Mouse (Mus musculus) erythroblast, adult 5-6 weeks (primary cell): ENCODE data around the gene Oprm1. TPM values are rescaled to one million over a fixed set of nuclear protein-coding genes. Genes with fewer than 3 reads are reported as not detected.
"Not testable (repeated sequence)": the region's sequence is repeated elsewhere in the genome, so short reads cannot be mapped to it uniquely, and the experiment has no call there.

Source experiments
- ATAC-seq: replicated peaks from 2 replicates; pipeline ENCODE4 v1.8.0; 2016; ENCODE audit warnings: moderate number of reproducible peaks, mild to moderate bottlenecking, moderate TSS enrichment, inconsistent platforms; ENCODE audit not compliant: poor library complexity, low FRiP score, severe bottlenecking
- total RNA-seq, 2 experiments: library from RNA; stranded (forward) in 1 of 2; stranded (reverse) in 1 of 2; fragments of 150-400 nt in 1 of 2; fragments of 200-764, 138-1000 nt in 1 of 2; gene quantifications; 2 replicates each; pipeline versions ENCODE4 v1.2.3 to v1.2.4; 2015 to 2017; ENCODE audit warnings: low replicate concordance in 2 of 2

Gene Oprm1
- total RNA-seq, 2 experiments from 2014 or later, result not detected

DNA sequence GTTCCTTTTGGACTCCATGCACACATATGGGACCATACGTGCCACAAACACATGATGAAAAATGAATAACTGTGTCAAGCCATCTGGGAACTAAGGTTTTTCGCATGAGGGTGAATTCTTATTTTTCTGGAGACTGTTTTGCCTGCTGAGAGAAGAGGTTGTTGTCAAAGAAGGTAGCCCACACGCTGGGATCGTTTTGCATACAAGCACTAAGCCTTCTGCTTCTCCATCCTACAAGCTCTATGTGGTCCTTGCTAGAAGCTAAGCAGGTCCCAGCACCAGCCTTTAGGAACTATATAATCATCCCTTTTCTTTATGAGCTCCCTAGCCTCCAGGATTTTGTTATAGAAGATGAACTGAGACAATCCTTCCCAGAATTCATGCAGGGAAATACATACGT is 200.5 kb downstream of the Oprm1 start:
- no peak for ATAC-seq

DNA sequence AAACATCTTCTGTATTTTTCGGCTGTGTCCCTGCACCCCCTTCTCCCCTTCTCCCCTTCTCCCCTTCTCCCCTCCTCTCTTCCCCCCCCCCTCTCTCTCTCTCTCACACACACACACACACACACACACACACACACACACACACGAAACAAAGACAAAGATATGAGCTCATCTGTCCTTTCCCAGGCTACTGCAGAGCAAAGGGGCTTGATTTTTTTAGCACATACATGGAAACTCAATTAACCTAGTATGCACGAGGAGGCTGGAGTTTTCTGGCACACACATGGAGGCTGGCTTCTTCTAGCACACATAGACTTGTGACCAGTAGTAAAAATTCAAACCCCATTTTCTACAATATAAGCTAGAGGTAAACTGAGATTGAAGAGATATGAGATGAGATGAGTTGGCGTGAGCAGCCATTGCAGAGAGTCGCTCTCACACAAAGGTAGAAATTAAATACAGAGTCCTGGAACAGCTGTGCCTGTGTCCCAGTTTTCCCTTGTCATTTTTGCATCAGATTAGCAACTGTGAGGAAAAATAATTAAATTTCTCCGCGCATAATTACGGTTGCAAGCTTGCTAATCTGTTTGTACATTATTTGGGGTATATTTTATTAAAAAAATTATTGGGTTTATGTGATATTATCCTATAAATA is 209.4 kb downstream of the Oprm1 start:
- no peak for ATAC-seq

DNA sequence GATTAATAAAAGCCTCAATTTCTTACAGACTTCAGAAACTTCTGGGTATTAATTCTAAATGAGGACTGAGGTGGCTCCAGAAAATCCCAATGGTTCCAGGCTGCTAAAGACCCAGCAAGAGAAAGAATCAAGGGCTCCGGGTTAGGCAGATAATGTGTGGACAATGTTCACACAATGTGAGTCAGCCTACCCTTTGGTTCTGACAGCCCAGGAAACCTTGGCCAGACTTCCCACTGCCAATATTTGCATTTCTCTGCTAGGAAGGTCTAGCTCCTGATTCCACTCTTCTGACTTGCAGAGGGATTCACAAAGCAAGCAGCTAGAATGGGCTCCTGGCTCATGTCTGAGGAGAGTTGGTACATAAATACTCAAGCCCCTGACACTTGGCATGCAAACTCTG is 210.0 kb downstream of the Oprm1 start:
- ATAC-seq, result no peak

DNA sequence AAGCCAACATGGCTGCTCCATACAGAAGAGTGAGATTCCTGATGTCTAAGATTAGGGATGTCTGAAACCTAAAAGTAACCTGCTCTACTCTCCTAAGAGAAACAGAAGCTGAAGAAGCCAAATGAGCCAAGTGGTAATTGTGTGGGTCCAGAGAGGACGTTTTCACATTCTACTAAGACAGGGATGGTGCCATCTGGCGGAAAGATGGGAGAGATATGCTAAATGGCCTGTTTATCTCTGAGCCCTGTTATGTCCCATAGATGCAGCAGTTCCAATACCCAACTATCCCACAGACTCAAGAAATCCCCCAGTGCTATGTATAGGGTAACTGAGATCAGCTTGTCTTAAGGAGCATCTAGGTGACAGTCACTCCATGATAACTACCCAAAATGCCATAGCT is 219.5 kb downstream of the Oprm1 start:
- no peak for ATAC-seq

DNA sequence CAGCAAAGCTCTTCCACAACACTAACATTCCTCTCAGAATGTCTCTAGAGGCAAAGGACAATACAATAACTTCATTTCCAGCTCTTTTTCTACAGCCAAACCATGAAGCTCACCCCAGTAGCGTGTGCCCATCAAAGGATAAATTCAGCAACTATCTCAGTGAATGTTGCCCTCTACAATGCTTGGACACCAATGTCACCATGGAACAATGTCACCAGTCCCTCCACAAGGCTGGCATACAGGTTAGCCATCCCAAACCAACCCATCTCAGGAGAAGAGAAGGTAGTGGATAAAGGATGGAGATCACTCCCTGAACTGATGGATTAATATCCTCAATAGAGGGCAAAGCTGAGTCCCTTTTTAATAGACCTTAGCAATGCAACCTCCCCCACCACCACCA is 220.4 kb downstream of the Oprm1 start:
- no peak for ATAC-seq

DNA sequence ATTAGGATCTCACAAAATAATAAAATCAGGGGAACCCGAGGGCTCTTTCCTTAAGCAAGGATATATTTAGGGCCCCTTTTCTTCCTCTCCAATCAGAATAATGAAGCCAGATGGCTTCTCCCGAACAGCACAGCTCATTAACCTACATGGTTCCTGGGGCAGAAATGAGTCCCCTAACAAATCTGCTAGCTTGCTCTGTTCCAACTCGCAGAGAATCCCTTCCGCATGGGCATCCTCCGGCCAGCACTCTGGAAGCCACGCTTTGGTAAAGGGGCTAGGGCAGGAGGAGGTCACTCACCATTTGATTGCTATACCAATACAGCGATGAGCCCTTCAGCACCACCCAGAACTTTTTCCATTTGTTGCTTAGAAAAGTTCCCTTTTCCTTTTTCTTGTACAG is 220.9 kb downstream of the Oprm1 start:
- ATAC-seq, result no peak

DNA sequence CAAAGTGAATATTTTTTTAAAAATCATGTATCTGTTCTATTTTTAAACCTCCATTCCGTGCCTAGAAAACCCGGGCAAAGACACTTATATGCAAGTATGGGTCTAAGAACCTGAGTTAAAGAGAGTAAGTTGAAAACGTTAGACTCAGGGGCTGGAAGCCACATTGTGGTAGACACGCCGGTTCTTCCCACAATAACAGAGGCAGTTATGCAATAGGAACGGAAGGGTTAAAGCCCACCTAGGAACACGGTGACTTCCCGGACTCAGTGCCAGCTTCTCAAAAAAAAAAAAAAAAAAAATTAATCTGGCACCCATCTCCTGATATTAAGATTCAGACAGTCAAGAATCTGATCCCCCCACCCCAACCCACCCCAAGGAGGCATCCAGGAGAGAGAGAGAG is 221.5 kb downstream of the Oprm1 start:
- no peak for ATAC-seq

DNA sequence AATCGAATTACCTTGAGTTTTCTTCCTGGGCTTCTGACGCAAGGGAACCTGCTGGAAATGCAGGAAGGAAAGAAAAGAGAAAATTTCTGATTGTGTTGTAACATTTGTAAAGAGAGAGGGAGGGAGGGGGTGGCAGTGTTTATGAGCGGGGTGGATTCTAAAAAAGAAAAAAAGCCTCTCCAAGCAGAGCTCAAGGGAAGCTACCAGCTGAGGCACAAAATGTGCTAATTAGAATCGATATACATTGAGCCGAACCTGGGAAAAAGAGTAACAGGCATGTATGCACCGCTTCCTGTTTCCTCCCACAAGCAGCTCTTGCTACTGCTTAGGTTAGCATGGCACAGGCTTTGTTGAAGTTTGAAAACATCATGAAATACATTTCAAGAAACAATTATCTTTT is 221.9 kb downstream of the Oprm1 start:
- ATAC-seq, result no peak

DNA sequence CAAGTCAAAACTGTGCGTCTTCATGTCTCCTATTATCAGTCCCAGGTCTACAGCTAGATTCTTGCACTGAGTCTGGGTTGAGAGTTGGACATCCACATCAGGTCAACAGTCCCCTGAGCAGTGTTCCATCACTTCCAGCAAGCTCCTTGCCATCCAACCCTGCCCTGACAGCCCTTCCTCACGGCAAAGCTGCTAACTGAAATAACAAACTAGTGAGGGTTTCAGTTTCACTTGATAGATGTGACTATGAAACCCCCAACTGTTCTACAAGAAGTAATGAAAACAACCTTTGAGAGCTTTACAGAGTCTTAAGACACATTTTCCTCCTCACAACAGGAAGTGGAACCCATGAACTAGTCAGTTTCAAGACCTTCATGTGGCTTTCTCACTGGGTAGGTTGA is 224.4 kb downstream of the Oprm1 start:
- no peak for ATAC-seq

DNA sequence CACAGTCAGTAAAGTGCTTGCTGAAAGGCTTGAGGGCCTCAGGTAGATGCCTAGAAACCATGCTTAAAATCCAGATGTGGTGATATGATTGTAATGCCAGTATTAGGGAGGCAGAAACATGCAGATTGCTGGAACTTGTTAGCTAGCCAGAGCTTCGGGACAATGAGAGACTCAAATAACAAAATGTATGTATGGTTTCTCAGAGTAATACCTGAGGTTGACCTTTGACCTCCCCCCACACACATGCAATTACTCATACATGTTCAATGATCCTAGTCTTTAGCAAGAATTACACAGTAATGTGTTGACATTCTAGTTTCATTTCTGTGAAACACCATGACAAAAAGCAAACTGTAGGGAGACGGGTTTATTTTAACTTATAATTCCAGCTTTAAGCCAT is 225.1 kb downstream of the Oprm1 start:
- ATAC-seq, result no peak

DNA sequence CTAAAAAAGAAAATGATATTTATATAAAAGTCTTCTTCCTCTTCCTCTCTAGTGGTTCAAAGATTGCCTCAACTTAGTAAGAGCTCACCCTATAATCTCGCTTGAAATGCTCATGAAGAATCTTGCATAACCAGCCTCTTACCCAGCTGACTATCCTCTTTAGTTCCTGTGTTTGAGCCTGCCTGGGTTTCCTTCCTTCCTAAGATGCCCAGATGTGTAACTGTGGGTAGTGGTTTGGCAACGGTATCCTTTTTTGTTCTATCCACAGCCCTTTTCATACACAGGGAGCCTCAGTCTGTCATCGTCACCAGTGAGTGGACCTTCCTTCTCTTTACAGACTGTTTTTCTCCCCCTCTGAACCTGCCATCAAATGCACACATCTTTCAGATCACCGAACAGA is 227.9 kb downstream of the Oprm1 start:
- no peak for ATAC-seq

DNA sequence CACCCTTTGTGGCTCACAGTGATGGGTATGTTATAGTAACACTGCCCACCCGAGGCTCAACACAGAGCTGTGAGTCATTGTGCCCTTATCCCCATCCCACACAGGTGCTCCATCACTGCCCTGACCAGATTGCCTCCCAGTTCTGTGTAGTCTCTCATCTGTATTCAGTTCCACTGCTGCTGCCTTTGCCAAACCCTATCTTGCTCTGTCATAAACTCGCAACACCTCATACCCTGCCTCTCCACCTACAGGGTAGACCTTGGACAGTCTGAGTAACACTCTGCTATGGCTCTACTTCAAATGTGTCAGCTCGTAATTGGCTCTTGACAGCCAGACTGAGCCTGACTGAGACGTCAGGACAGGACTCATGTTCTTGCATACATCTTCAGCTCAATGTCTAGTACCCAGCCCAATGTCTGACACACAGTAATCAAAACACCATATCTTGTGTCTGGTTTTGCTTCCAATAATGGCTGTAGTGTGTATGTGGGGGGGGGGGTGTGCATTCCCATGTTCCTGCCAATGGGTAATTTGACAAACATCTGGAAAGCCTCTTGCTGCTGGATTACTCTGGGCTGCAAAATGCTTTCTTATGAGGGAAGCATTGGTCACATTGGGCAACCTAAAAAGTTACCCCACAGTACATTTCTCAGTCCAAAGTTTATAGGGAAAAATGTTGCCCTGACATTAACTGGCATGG is 229.2 kb downstream of the Oprm1 start:
- ATAC-seq, result no peak

DNA sequence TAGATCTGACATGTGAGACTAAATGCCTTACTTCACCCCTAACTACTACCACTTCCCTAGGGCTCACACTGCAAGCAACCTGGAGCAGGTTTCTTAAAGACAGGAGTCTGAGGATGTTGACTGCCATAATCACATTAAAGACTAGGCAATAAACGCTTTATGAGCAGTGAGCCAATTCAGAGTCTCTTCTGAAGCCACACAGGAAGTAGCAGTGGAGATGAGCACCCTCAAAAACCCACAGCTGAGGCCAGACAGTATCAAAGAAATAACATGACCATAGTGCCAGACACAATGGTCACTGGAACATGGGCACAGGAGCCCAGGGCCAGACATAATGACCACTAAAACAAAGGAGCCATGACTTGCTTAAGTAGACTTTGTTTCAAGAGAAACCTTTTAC is 230.2 kb downstream of the Oprm1 start:
- ATAC-seq, result no peak

DNA sequence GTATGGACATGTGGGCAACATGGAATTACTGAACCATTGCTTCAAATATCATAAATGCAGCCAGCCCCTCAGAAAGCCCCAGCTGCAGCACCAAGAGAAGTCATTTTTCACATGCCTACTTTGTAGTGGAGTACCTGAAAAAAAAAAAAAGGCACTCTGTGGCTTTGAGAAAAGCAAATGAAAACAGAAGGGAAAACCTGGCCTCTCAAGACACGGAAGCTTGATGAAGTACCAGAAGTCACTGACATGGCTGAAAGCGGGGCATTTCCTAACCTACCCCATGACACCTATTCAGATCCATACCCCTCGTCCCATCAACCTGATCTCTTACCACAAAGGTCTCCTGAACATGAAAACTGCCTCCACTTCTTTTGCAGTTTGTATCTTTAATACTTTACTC is 238.6 kb downstream of the Oprm1 start:
- ATAC-seq, result no peak

DNA sequence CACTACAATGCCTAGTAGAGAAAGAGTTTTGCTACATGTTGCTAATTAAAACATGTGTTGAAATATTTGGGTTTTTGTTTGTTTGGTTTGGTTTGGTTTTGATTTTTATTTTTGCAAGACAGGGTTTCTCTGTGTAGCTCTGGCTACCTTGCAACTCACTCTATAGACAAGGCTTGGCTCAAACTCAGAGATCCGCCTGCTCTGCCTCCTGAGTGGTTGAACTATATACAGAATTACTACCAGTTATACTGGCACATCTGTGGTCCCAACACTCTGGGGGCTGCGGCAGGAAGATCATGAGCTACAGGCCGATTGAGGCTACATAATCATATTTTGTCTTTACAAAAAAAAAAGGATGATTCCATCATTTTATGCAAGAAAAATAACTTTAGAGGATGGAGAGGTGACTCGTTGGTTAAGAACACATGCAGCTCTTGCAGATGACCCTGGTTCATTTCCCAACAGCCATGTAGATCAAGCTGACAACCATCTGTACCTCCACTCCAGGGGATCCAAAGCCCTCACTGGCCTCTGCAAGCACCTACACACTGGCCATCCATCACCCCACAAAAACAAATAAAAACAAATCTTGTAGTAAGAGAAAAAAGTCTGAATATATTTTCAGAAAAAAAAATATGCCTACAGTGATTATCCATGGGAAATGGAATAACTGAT is 240.4 kb downstream of the Oprm1 start:
- no peak for ATAC-seq

DNA sequence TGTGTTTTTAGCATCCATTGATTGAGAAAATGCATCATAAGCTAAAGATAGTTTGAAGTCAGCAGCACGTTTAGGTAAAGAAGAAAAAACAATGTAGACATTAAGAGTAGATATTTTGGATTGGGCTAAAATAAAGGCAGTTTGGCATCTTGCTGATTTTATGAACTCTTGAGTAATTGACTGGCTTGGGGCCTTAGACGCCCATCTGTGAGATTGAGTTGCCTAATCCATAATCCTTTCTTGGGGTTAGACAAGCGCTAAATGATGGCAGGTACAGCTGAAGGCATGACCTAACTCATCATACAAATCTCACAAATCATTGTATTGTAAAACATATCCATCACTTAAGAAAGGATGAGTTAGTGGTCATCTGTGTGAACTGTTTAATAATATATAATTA is 241.0 kb downstream of the Oprm1 start:
- no peak for ATAC-seq

DNA sequence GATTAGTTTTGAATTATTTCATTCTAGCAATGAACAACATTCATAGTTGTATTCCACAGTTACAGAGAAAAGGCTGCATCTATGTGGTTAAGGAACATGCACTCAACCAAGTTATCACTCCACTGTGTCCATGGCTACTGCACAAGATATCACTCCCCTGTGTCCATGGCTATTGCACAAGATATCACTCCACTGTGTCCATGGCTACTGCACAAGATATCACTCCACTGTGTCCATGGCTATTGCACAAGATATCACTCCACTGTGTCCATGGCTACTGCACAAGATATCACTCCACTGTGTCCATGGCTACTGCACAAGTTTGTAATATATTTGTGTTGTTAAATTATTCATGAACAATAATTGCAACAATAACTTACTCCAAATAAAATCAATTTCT is 245.6 kb downstream of the Oprm1 start:
- not testable (repeated sequence) for ATAC-seq

DNA sequence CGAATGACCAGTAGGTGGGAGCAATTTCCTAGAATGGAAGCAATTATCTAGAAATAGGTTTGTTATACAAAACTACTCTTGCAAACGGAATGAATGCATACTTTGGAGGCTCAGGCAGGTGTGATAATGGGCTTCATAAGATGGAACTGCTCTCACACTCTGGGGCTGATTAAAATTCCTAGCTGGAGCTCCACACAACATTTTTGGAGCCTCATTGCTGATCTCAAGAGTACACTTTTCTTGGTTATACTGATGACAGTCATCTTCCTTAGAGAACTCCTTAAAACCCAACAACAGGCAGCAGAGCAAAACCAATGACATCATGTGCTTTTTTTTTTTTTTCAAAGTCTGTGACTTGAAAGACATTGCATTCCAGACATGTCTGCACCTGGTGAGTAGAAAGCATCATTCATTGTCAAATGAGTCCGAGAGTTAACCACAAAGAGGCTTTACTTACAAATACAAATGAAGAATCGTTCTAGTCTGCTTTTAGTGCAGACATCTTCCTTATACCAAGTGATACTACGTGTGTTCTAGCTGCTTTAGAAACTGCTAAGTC is 246.8 kb downstream of the Oprm1 start:
- no peak for ATAC-seq

DNA sequence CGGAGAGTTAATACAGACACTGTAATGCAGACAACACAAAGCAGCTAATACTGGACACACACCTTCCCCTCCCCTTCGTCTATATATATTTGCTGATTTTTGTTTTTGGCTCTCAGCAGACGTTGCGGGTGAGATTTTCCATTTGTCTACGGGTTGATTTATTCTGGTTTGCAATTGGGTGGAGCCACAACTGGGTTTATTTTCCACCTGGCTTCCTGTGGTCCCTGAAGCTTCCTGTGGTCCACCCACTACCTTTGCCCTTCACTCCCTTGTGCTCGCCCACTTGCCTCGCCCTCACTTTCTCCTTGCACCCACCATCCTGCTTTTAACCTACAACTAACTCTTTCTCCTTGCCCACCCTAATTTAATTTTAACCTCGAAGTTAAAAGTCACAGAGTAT is 252.2 kb downstream of the Oprm1 start:
- ATAC-seq, result no peak

DNA sequence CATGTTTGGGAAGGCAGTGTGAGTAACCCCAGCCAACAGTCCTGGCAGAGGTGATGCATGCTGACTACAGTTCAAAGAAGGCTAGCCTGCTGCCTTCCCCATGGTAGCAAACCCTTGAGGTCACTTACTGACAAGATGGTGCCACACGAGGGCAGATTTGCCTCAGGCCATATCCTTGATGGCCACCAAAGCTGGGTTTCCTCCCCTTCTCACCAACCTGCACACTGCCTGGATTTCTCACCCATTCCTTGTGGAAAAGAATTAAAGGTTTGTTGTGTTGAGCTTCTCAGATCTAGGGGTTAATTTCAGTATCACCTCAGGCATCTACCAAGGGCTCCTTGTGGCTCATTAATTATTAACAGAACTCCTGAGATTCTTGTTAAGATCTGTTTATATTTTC is 256.9 kb downstream of the Oprm1 start:
- ATAC-seq, result no peak

DNA sequence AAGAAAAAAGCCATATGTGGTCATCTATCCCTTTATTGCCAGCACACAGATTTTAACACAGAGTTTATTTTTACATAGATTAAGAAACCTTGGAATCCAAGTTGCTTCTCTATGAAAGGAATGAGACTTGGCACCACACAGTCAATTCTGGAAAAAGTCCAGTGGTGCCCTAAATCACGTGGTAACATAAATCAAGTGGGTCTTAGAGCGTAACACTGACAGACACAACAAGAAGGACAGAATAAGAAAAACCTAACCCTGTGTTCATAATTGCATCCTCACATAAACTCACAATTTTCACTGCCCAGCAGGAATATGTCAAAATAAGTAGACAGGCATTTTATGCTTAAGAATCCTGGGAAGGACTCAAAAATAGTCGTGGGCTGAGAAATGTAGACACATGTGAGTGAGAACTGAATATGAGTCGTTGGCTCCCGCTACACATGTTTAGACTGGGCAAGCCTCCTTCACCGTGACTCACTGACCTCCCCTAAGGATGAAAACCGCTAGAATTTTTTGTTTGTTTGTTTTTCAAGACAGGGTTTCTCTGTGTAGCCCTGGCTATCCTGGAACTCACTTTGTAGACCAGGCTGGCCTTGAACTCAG is 261.6 kb downstream of the Oprm1 start:
- ATAC-seq, result no peak
